Mouse (Mus musculus) c-Kit-positive CD71-negative TER-119-negative erythroid progenitor cells, embryonic 14.5 days (primary cell): ENCODE data around the gene Gm13057.
"Not testable (repeated sequence)": the region's sequence is repeated elsewhere in the genome, so short reads cannot be mapped to it uniquely, and the experiment has no call there.

Experiments used
- DNase-seq: peaks from one replicate; pipeline ENCODE4 v3.0.0-alpha.2; 2013; ENCODE audit warnings: low read depth

The Gm13057 gene

DNA sequence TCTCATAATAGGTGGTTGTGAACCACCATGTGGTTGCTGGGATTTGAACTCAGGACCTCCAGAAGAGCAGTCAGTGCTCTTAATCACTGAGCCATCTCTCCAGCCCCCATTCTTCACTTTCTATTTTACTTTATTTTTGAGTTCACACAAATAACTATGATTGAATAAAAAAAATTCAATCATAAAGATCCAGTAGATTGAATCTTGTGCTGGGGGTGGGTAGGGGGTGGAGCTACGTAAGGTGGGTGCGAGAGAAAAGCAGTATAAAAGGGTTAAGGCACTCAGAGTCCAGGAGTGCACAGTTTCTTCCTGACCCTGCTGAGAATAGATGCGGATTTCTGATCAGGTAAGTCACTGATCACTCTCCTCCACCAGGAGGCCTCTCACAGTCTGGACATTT is at the start of gene Gm13057, which contains the start of gene BC080695:
Gene Gm13057, plus strand, starts transcription at position 310 of the 400 bp plus-strand sequence.
Gene BC080695, plus strand, starts transcription at position 301 of the 400 bp plus-strand sequence.
- DNase-seq, result not testable (repeated sequence)

GRCm38 (mm10) chr4:143511043-143511442 is 40.5 kb upstream of the Gm13057 start, which contains the start of gene Gm13043:
TSS of gene Gm13043 (plus strand) at chr4:143511343.
- no peak for DNase-seq

DNA sequence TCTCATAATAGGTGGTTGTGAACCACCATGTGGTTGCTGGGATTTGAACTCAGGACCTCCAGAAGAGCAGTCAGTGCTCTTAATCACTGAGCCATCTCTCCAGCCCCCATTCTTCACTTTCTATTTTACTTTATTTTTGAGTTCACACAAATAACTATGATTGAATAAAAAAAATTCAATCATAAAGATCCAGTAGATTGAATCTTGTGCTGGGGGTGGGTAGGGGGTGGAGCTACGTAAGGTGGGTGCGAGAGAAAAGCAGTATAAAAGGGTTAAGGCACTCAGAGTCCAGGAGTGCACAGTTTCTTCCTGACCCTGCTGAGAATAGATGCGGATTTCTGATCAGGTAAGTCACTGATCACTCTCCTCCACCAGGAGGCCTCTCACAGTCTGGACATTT is 15.9 kb upstream of the Gm13057 start, which contains the start of gene Gm13040:
Gene Gm13040, plus strand, starts transcription at position 301 of the 400 bp plus-strand sequence.
- not testable (repeated sequence) for DNase-seq
